Mouse (Mus musculus): Measurements from ENCODE around the gene Gpkow. TPM values are rescaled to one million over a fixed set of nuclear protein-coding genes. Genes with fewer than 3 reads are reported as not detected.

Gene Gpkow
- polyA plus RNA-seq, 1 experiment from 2014 or later, result 33.5 TPM

- 23% methylated on average over 11 of the region's 11 CpGs for WGBS
Measured at GRCm38 (mm10) chrX:7722282-7722611, 25.3 kb downstream of the Gpkow start.

GRCm38 (mm10) chrX:7722691-7723090, 25.8 kb downstream of the Gpkow start:
- 20% methylated on average over 4 of the region's 4 CpGs for WGBS
- Histone ChIP-seq H3K27ac (replicated peaks in 1 of 2; ENCODE audit: control insufficient read depth in 1 of 2, insufficient read depth in 1 of 2, low read depth in 2 of 2, low read length in 2 of 2) (no peak overlapping the region), H3K9ac (ENCODE audit: low read length) (peak overlapping the region; percentile 67), H3K36me3 (ENCODE audit: control insufficient read depth, insufficient read depth, low read length) (peaks cover 27% of the 10 kb centered on the region), H3K4me1 (ENCODE audit: control insufficient read depth in 2 of 2, insufficient read depth in 2 of 2, low read length in 2 of 2) (no peaks in the 10 kb centered on the region), H3K9me3 (ENCODE audit: control insufficient read depth, low read length) (no peaks in the 10 kb centered on the region), H3K27me3 (ENCODE audit: control insufficient read depth, insufficient read depth, low read length) (no peaks in the 10 kb centered on the region), H3K4me2 (ENCODE audit: low read length) (peak overlapping the region; percentile 73), H3K4me3 (ENCODE audit: control insufficient read depth in 1 of 2, insufficient read depth in 1 of 2, low read depth in 1 of 2, low read length in 2 of 2) (peak overlapping the region; percentile 46 to 74)
- ATAC-seq (ENCODE audit: insufficient number of reproducible peaks, insufficient read depth, low FRiP score, low read depth), result no peak

More at GRCm38 (mm10) chrX:7722282-7722611, 25.3 kb downstream of the Gpkow start:
- peak overlapping the region; percentile 46 to 74 for H3K4me3 ChIP-seq (ENCODE audit: control insufficient read depth in 1 of 2, insufficient read depth in 1 of 2, low read depth in 1 of 2, low read length in 2 of 2)
- H3K4me1 ChIP-seq (ENCODE audit: control insufficient read depth in 2 of 2, insufficient read depth in 2 of 2, low read length in 2 of 2), result no peaks in the 10 kb centered on the region
- H3K36me3 ChIP-seq (ENCODE audit: control insufficient read depth, insufficient read depth, low read length), result peaks cover 25% of the 10 kb centered on the region
- no peak; the same call in 1 of the 2 replicates for ATAC-seq (ENCODE audit: insufficient number of reproducible peaks, insufficient read depth, low FRiP score, low read depth)
- H3K4me2 ChIP-seq (ENCODE audit: low read length), result peak overlapping the region; percentile 73
- no peaks in the 10 kb centered on the region for H3K27me3 ChIP-seq (ENCODE audit: control insufficient read depth, insufficient read depth, low read length)
- no peaks in the 10 kb centered on the region for H3K9me3 ChIP-seq (ENCODE audit: control insufficient read depth, low read length)
- peak overlapping the region in 1 of 2 experiments; percentile 84; a peak in 2 of 4 replicates for H3K27ac ChIP-seq (replicated peaks in 1 of 2; ENCODE audit: control insufficient read depth in 1 of 2, insufficient read depth in 1 of 2, low read depth in 2 of 2, low read length in 2 of 2)
- H3K9ac ChIP-seq (ENCODE audit: low read length), result peak overlapping the region; percentile 67

GRCm38 (mm10) chrX:7724135-7724534, 27.2 kb downstream of the Gpkow start:
- H3K4me3 ChIP-seq (ENCODE audit: control insufficient read depth in 1 of 2, insufficient read depth in 1 of 2, low read depth in 1 of 2, low read length in 2 of 2), result no peak overlapping the region
- no peak for ATAC-seq (ENCODE audit: insufficient number of reproducible peaks, insufficient read depth, low FRiP score, low read depth)
- peaks cover 27% of the 10 kb centered on the region for H3K36me3 ChIP-seq (ENCODE audit: control insufficient read depth, insufficient read depth, low read length)
- no peak overlapping the region for H3K9ac ChIP-seq (ENCODE audit: low read length)
- H3K27me3 ChIP-seq (ENCODE audit: control insufficient read depth, insufficient read depth, low read length), result no peaks in the 10 kb centered on the region
- H3K27ac ChIP-seq (replicated peaks in 1 of 2; ENCODE audit: control insufficient read depth in 1 of 2, insufficient read depth in 1 of 2, low read depth in 2 of 2, low read length in 2 of 2), result no peak overlapping the region
- 78% methylated on average over 7 of the region's 7 CpGs for WGBS
- H3K4me2 ChIP-seq (ENCODE audit: low read length), result no peak overlapping the region
- H3K9me3 ChIP-seq (ENCODE audit: control insufficient read depth, low read length), result no peaks in the 10 kb centered on the region
- no peaks in the 10 kb centered on the region for H3K4me1 ChIP-seq (ENCODE audit: control insufficient read depth in 2 of 2, insufficient read depth in 2 of 2, low read length in 2 of 2)

GRCm38 (mm10) chrX:7725841-7726240, 28.9 kb downstream of the Gpkow start:
- H3K4me1 ChIP-seq (ENCODE audit: control insufficient read depth in 2 of 2, insufficient read depth in 2 of 2, low read length in 2 of 2), result no peaks in the 10 kb centered on the region
- no peak for ATAC-seq (ENCODE audit: insufficient number of reproducible peaks, insufficient read depth, low FRiP score, low read depth)
- 79% methylated on average over 10 of the region's 12 CpGs for WGBS
- no peak overlapping the region for H3K27ac ChIP-seq (replicated peaks in 1 of 2; ENCODE audit: control insufficient read depth in 1 of 2, insufficient read depth in 1 of 2, low read depth in 2 of 2, low read length in 2 of 2)
- H3K9me3 ChIP-seq (ENCODE audit: control insufficient read depth, low read length), result no peaks in the 10 kb centered on the region
- peaks cover 27% of the 10 kb centered on the region for H3K36me3 ChIP-seq (ENCODE audit: control insufficient read depth, insufficient read depth, low read length)
- H3K9ac ChIP-seq (ENCODE audit: low read length), result no peak overlapping the region
- no peak overlapping the region for H3K4me3 ChIP-seq (ENCODE audit: control insufficient read depth in 1 of 2, insufficient read depth in 1 of 2, low read depth in 1 of 2, low read length in 2 of 2)
- H3K4me2 ChIP-seq (ENCODE audit: low read length), result no peak overlapping the region
- no peaks in the 10 kb centered on the region for H3K27me3 ChIP-seq (ENCODE audit: control insufficient read depth, insufficient read depth, low read length)

- Histone ChIP-seq H3K4me1 (ENCODE audit: control insufficient read depth in 2 of 2, insufficient read depth in 2 of 2, low read length in 2 of 2) (no peaks in the 10 kb centered on the region), H3K27me3 (ENCODE audit: control insufficient read depth, insufficient read depth, low read length) (no peaks in the 10 kb centered on the region), H3K9me3 (ENCODE audit: control insufficient read depth, low read length) (no peaks in the 10 kb centered on the region), H3K36me3 (ENCODE audit: control insufficient read depth, insufficient read depth, low read length) (peaks cover 27% of the 10 kb centered on the region), H3K4me2 (ENCODE audit: low read length) (no peak overlapping the region), H3K4me3 (ENCODE audit: control insufficient read depth in 1 of 2, insufficient read depth in 1 of 2, low read depth in 1 of 2, low read length in 2 of 2) (no peak overlapping the region), H3K27ac (replicated peaks in 1 of 2; ENCODE audit: control insufficient read depth in 1 of 2, insufficient read depth in 1 of 2, low read depth in 2 of 2, low read length in 2 of 2) (no peak overlapping the region), H3K9ac (ENCODE audit: low read length) (no peak overlapping the region)
- no peak for ATAC-seq (ENCODE audit: insufficient number of reproducible peaks, insufficient read depth, low FRiP score, low read depth)
- WGBS, result 90% methylated on average over 13 of the region's 13 CpGs
Measured at GRCm38 (mm10) chrX:7727176-7727575, 30.2 kb downstream of the Gpkow start.

GRCm38 (mm10) chrX:7728215-7728921, 31.4 kb downstream of the Gpkow start, which contains the start of gene Praf2:
TSS of gene Praf2 (plus strand) at chrX:7728439.
- Histone ChIP-seq H3K4me3 (ENCODE audit: control insufficient read depth in 1 of 2, insufficient read depth in 1 of 2, low read depth in 1 of 2, low read length in 2 of 2) (peak within 1 kb of the TSS; percentile 48 to 83), H3K4me1 (ENCODE audit: control insufficient read depth in 2 of 2, insufficient read depth in 2 of 2, low read length in 2 of 2) (no peaks in the 10 kb centered on the region), H3K4me2 (ENCODE audit: low read length) (peak within 1 kb of the TSS; percentile 64), H3K27ac (replicated peaks in 1 of 2; ENCODE audit: control insufficient read depth in 1 of 2, insufficient read depth in 1 of 2, low read depth in 2 of 2, low read length in 2 of 2) (peak within 1 kb of the TSS; percentile 59 to 60; a peak in 3 of 4 replicates), H3K27me3 (ENCODE audit: control insufficient read depth, insufficient read depth, low read length) (no peaks in the 10 kb centered on the region), H3K9me3 (ENCODE audit: control insufficient read depth, low read length) (no peaks in the 10 kb centered on the region), H3K9ac (ENCODE audit: low read length) (peak within 1 kb of the TSS; percentile 50), H3K36me3 (ENCODE audit: control insufficient read depth, insufficient read depth, low read length) (peaks cover 27% of the 10 kb centered on the region)
- peak; percentile 80 for ATAC-seq (ENCODE audit: insufficient number of reproducible peaks, insufficient read depth, low FRiP score, low read depth)
- 16% methylated on average over 42 of the region's 42 CpGs for WGBS

GRCm38 (mm10) chrX:7728922-7729265, 32.0 kb downstream of the Gpkow start:
- H3K4me3 ChIP-seq (ENCODE audit: control insufficient read depth in 1 of 2, insufficient read depth in 1 of 2, low read depth in 1 of 2, low read length in 2 of 2), result peak overlapping the region; percentile 48 to 83
- no peaks in the 10 kb centered on the region for H3K9me3 ChIP-seq (ENCODE audit: control insufficient read depth, low read length)
- H3K27ac ChIP-seq (replicated peaks in 1 of 2; ENCODE audit: control insufficient read depth in 1 of 2, insufficient read depth in 1 of 2, low read depth in 2 of 2, low read length in 2 of 2), result no peak overlapping the region
- ATAC-seq (ENCODE audit: insufficient number of reproducible peaks, insufficient read depth, low FRiP score, low read depth), result no peak
- WGBS, result 47% methylated on average over 4 of the region's 4 CpGs
- peak overlapping the region; percentile 64 for H3K4me2 ChIP-seq (ENCODE audit: low read length)
- H3K27me3 ChIP-seq (ENCODE audit: control insufficient read depth, insufficient read depth, low read length), result no peaks in the 10 kb centered on the region
- peak overlapping the region; percentile 50 for H3K9ac ChIP-seq (ENCODE audit: low read length)
- H3K36me3 ChIP-seq (ENCODE audit: control insufficient read depth, insufficient read depth, low read length), result peaks cover 27% of the 10 kb centered on the region
- no peaks in the 10 kb centered on the region for H3K4me1 ChIP-seq (ENCODE audit: control insufficient read depth in 2 of 2, insufficient read depth in 2 of 2, low read length in 2 of 2)

Data from heart, embryonic 14.5 days (tissue).